Mouse (Mus musculus) heart, postnatal 10 days (tissue): Measurements from ENCODE around the gene Runx2. TPM values are rescaled to one million over a fixed set of nuclear protein-coding genes. Genes with fewer than 3 reads are reported as not detected.

Experiments used
- DNase-seq, 2 experiments: peaks; one replicate each; pipeline ENCODE4 v3.0.0; 2021
- intact Hi-C: fragments of 180-260 bp; cut with DNase I; formaldehyde crosslinking; loops from one replicate; pipeline ENCODE4 v1.15.1; 2025
- total RNA-seq, 2 experiments: library from RNA; stranded (reverse); gene quantifications; 2 replicates each; pipeline ENCODE4 v1.2.3; 2021

Runx2 gene
- total RNA-seq, 2 experiments from 2014 or later = 0.24 to 0.32 TPM

DNA sequence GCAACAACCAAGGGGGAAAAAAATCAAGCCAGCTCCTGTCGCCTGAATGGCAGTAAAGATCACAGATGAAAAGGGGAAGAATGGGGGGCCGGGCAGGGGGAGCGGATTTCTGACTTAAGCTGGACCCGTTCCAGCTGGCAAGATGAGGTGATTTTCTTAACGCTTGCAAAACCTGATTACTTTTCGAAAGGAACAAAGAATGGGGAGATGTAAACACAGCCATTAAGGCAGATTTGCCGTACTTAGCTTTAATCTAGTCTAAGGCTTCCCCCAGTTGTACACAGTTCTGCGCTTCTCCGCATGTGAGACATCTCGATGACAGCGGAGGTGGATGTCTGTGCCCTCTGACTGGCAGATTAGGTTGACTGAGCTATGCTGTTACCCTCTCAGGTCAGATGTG lies 144.6 kb downstream of the Runx2 start:
- intact Hi-C loops = no loop called here
- no peak for DNase-seq

DNA sequence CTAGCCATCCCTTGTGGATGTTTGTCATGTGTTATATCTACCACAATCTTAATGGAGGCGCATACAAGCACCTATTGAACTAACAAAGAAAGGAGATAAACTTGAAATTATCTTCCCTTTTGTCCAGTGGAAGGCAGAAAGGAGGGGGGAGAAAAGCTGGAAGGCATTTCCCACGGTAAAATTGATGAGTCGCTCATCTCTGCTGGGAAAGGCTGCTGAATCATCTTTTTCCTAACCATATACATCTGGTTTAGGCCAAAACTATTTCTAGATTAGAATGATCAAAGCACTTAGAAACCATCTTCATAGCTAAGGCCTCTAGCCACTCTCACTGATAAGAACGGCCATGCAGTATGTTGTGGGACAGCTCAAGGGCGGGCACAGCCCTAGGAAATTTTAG lies 147.3 kb downstream of the Runx2 start:
- no peak for DNase-seq
- intact Hi-C loops = no loop called here

DNA sequence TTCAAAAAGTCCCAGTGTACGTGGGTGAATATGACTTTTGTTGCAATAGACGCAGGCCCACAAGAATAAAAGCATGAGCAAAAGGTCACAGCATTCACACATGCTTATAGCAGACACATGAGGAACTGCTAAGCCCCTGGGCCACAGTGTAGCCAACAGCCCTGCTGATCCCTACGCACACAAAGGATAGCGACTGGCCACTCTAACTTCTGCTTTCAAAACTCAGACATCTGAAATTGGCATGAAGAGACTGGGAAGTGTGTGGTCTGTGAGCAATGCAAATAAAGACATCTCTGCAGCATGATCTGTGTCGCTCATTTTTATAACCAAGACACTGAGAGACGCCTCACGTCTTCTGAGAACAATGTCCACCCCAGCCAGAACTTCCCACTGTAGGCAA lies 150.7 kb downstream of the Runx2 start:
- DNase-seq = no peak
- intact Hi-C loops = no loop called here

DNA sequence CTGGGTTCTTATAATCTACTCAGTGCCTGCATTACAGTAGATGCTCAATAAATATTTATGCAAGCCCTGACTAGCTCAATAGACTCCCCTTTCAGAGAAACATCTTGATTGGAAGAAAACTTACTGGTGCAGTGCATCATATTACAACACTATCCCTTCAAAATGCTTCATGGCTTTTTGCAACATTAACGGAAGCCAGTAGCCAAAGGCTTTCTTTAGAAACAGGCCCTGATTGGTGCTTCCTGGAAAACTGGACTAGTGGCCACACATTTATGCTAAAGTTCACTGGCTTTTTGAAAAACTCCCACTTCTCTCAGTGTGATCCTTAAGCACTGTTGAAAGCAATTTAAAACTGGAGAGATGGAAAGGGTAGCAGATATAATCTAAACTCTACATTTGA lies 151.4 kb downstream of the Runx2 start:
- DNase-seq = no peak
- intact Hi-C loops = no loop called here

DNA sequence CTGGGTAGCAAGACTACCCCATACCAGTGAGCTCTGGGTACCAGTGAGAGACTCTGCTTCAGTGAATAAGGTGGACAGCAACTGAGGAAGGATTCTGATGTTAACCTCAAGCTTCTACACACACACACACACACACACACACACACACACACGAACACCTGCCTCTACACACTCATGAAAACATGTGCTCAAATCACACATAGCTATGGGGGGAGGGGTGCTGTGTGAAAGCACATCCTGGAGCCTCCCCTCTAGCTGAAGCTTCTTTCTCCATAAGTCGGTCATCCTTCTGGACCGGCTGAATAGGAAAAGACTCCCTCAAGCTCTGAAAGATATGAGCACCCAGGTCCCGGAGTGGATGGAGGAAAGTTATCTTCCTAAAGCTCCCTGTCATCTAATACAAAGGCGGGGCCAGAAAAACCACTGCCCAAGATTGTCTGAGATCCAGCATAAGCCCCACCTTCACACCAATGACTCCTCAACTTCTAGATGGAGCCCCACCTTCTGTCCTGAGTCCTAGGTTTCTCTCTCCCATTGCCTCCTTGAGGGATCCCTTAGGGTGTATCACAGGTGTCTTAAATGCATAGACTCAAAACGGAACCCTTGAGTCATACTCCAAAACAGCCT lies 152.4 kb downstream of the Runx2 start:
- no peak for DNase-seq
- intact Hi-C loops = no loop called here

DNA sequence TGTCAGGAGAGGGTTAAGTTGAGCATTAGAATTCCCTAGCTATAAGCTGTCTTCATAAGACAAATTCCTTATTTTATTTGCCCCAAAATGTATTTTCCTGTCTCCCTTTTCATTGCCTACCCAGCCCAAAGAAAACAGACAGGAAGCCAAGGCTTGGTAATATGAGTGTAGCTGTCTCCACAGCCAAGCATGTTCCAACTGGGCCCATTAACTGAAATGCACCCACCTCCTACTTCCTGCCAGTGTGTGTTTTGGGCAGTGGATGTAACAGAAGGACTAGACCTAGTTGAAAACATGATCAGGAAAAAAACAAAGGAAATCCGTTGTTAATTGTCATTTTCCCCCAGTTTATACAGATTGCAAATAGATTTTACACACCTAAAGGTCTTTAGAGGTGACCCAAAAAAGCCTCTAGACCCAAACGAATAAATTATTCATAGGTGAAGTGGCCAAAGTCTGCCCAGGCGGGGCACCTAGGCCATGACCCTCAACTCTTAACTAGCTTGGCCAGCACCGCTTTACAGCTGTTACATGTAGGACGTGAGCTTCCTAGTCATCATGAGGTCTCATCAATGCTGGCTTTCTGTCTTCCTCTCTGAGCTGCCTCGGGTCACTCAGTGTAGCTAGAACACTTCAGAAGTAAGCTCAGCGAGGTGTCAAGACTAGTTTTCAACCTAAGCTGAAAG lies 154.3 kb downstream of the Runx2 start:
- intact Hi-C loops = no loop called here
- DNase-seq = no peak

DNA sequence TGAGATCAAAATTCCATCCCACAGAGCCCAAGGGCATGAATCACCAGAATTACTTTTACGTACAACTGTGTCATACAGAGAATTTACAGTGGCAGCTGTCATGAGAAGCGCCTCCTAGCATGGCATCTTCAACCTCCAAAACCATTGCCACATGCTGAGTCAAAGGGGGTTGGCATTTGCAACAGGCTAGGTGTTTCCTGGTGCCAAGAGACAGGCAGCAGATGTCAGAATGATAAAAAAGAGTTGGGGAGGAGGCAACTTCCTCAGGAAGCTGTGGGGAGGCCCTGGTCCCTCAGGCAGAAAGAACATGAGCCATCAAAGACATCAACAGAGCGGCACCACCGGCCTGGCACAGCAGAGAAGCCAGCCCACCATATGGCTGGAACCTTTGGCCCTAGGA lies 160.1 kb downstream of the Runx2 start:
- no peak for DNase-seq
- intact Hi-C loops = no loop called here

DNA sequence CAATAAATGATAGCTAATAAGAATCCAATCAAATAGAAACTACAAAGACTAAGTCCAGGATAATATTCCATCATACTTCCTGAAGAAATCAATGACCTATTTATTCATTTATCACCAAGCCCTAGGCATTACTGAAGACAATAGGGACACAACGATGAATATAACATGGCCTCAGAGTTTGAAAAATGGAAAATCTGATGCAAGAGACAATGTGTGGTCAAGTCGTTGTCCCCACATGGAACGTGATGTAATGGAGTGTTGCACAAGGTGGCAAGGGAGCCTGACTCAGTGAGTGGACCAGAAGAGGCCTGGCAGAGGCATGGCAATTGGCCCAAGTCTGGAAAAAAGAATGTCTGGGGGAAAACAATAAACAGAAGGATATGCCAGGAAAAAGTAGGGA lies 161.5 kb downstream of the Runx2 start:
- intact Hi-C loops = no loop called here
- no peak for DNase-seq

DNA sequence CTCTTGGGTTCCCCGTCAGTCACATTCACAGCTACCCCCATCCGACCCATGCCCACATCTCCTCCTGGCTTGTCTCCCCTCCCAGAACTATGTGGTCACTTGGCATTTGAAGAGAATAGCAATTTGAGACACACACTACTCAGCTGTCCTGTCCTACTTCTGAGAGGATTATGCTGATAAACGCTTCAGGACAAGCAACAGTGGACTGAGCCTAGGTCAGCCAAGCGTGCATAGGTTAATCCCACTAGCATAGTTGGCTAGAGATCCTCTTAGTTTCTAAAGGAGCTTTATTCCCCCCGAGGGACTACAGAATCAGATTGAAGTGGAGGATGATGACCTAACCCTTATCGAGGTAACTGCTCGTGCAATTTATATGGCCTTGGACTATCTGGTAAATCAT lies 162.5 kb downstream of the Runx2 start:
- DNase-seq = no peak
- intact Hi-C loops = no loop called here

DNA sequence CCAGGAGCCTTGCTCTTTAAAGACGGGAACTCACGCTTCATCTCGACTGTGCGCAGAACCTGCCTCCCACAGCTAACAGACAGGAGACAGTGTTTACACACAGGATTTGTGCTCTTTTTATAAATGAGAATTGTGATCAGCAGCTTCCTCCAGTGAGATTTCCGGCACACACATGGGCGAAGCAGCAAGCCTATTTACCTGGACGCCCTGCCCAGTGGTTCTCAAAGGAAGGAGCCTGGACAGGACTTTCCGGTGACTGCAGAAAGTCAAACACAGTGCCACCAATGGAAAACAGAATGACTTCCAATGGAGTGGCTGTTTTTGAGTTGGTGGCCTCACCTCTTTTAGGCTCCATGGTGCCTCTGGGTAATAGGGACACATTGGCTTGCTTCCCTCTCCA lies 163.0 kb downstream of the Runx2 start:
- intact Hi-C loops = no loop called here
- DNase-seq = no peak

DNA sequence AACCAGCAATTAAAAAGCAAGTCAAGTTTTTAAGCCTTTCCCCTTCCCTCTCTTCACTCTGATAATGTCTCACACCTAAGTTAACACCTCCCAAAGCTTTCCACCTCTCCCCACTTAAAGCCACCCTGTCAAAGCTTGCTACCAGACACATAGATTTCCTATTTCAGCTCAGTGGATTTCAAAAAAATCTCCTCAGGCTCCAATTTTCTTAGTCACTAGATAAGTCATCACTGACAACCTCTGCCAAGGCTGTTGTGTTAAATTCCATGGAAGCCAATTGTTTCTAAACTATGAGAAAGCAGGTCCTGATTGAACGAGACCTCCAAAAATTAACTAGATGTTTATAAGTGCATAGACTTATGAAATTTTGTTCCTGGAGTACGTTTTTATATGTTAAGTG lies 164.2 kb downstream of the Runx2 start:
- intact Hi-C loops = no loop called here

DNA sequence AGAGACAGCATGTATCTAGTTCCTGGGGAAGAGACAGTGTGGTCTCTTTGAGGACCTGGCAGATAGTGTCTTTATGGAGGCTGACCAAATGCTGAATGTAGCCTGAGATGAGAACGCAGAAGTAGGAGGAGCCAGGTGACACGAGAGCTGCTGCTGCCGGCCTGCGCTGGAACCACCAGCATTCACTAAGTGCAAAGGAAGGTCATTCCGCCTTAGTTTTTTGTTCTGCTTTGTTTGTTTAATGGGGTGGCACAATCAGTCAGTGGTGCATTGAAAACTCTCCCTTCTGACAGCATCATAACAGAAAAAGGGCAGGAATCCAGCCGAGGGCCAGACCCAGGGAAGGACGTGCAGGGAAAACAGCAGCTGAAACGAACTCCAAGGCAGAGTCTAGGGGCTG lies 165.5 kb downstream of the Runx2 start:
- intact Hi-C loops = no loop called here
- no peak for DNase-seq

More for the DNA sequence above, 164.2 kb downstream of the Runx2 start:
- no peak for DNase-seq

DNA sequence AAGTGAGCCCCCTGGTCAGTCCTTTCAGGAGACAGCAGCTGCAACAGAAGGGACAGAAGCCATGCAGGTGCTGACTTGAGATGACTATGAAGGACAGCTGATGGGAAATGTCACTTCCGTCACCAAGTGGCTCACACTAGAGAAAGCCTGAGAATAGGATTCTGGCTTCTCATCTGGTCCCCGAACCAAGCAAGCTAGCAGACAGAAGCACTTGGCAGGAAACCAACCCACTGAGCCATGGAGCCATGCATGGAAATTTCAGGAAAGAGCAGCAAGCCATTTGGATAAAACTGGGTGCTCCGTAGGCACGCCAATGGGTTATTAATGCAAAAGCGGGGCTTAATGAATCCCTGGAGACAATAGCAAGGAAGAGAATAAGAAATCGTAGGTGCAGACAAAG lies 166.7 kb downstream of the Runx2 start:
- intact Hi-C loops = no loop called here
- no peak for DNase-seq

DNA sequence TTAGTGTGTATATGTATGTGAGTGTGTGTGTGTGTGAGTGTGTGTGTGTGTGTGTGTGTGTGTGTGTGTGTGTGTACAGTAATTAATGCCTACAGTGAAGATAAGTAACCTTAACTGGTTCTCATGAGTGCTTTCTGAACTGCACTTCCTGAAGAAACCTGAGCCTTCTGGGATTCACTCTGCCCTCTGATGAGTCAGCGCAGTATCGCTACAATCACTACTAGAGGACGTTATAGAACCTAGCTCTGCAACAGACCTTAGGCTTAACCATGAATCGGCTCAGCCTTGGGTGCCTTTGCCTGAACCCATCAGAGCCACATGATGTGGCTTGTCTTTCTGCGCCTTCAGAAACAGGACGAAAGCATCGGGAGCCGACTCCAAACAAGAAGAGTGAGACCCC lies 169.5 kb downstream of the Runx2 start:
- intact Hi-C loops = no loop called here
- no peak for DNase-seq

DNA sequence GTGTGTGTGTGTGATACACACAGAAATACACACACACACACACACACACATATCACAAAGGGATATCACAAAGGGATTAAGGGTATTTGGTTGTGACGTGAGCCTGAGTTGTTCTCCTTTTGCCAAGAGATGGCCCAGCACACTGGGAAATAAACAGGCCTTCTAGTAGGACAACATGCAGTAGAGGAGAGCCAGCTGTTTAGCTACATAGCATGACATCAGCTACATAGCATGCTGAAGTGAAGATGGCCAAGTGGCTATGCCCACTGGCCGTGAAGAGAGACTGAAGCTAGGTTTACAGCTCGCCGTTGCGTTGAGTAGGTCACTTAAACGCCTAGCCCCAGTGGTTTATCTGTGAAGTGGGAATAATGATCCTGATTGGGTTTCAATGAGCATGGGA lies 171.3 kb downstream of the Runx2 start:
- intact Hi-C loops = no loop called here
- no peak for DNase-seq

DNA sequence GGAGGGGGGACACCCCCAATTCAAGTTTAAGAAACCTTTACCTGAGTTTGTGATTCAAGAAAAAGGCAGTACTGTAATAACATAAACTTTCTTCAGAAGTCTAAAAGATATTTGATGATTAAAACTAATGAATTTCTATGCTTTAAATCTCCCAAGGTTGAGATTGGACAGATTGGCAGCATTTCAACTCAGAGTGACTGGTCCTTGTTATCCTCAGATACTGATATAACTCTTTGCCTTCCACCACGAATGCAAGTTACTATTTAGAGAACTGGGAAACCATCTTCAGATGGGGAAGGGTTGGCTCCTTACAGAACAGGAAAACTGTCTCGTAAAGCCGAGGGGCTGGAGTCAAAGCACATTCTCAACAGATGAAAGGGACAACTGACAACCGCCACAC lies 172.5 kb downstream of the Runx2 start:
- DNase-seq = no peak
- intact Hi-C loops = no loop called here

DNA sequence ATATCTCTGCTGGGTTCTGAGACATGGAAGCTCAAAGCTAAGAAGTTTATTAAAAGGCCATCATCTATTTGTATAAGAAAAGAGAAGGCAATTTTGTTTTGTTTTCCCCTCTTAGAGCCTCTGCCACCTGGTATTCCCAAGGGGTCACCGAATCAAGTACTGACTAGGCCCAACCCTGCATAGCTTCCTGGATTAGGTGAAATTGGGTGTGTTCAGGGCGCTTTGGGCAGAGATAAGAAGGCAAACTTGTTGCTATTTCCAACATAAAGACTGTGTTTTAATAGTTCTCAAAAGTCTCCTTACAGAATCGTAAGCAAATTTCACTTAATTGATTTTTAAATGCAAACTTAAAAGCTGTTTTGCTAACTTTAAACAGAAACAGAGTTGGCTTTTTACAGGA lies 173.7 kb downstream of the Runx2 start:
- no peak for DNase-seq
- intact Hi-C loops = no loop called here

DNA sequence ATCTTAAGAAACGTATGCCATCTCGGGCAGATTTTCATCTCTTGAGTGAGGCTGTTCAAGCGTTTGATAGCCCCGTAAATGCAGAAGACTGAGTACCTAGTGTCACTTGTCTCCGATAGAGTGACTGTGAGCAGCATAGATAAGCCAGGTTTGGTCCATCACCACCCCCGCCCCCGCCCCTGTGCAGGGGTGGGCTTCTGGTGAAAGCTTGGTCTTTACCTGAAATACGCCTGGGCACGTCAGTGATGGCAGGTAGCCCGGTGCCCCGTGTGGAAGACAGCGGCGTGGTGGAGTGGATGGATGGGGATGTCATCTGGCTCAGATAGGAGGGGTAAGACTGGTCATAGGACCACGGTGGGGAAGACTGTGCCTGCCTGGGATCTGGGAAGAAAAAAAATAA lies 175.2 kb downstream of the Runx2 start:
- intact Hi-C loops = no loop called here
- DNase-seq = no peak

DNA sequence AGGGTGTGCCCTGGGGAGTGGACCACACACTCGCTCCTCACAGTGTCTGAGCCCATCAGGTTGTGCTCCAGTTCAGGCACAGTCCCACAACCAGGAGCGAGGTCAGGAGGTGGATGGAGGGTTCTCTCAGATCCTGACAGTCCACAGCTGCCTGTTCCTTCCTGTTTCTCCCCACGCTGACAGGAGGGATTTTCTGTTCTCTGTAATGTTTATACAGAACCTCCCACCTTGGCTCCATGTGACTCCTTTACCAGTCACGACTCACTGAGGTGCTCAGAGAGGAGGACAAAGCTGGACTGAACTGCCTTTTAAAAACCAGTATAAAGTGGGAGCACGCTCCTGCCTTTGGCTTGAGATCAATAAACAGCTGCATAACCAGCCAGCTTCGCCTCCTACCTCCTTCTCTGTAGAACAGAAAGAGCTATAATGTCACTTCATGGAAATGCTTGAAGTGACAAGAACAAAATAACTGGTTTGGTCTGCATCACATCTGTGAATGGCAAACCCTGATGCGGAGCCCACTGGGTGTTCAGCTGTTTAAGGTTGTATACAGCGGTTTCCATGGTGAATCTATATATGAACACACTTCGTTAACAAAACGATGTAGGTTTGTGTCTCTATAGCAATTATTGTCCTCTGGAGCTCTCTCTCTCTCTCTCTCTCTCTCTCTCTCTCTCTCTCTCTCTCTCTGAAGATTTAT lies 177.3 kb downstream of the Runx2 start:
- no peak for DNase-seq
- intact Hi-C loops = no loop called here

DNA sequence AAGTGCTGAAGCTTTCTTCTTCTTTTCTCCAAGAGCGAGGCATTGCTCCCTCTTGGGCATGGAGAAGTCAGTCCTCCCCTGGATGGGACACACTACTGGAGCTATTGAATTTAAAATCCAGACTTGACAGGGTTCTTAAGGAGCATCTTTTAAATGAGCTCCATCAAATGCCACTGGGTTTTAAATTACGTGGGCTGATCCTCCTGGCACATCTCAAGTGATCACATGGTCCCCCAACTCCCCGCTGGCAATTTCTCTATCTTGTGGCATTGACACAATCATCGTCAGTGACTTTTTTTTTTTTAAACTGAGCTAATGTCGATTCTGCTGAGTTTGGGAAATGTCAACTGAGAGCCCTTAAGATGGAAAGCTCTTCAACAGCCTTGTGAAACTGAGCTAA lies 180.1 kb downstream of the Runx2 start:
- DNase-seq = no peak
- intact Hi-C loops = no loop called here

DNA sequence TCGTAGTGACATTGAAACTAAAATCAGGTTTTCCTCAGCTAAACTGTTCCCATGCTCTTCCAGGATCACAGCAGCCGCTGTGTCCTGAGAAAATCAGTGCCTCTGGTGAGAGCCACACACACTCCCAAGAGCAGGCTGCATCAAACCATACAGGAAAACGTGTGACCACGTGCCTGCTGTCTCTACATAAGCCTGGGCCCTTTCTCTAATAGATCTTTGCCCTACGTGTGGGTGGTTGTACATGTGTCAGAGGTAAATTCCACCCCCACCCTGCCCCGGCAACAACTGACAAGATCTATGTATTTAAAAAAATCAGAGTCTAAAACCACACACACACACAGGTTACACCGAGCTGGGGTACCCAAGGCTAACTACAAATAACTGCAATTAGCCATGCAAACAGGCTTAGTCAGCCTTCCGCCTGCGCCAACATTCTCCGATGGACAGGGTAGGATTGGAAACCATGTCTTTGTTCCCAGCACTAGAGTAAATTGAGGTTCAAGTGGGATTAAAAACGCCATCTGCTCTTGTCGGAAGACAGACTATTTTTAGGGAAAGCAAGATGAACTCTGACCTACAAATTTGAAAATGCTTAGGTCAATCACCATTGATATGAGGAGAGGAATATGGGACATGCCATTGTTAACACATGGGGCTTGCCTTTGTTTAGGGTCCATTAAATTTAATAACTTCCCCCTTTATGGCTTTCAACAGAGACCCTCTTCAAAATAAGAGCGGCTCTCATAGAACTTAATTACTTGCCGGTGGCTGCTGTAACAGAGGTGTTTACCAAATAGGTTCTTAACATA lies 180.8 kb downstream of the Runx2 start:
- intact Hi-C loops = no loop called here
- no peak for DNase-seq

DNA sequence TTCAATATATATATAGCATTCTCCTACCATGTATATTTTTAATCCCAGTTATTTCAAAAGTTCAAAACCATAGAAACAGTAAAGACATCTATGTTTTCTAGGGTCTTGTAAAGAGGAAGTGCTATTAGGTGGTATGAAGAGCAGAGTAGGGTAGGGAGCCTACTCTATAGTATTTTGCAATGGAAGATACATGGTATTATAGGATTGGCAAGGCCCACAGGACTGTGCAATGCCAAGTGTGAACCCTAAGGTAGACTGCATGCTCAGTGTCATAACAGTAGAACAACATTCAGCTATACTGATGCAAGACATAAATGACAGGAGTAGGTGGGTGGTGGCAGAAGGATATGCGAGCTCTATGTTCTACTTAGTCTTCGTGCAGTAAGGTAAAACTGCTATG lies 181.7 kb downstream of the Runx2 start:
- no peak for DNase-seq
- intact Hi-C loops = no loop called here
